Mouse (Mus musculus) C2C12 (cell line): ENCODE measurements around the gene Car12. TPM values are rescaled to one million over a fixed set of nuclear protein-coding genes. Genes with fewer than 3 reads are reported as not detected.

ENCODE experiments used
- H3K27me3 ChIP-seq: one replicate; pipeline ENCODE4 v1.6.1; 2011; ENCODE audit not compliant: control insufficient read depth, insufficient read depth, insufficient read length
- H3K36me3 ChIP-seq: one replicate; pipeline ENCODE4 v1.6.1; 2011; ENCODE audit not compliant: control insufficient read depth, insufficient read depth
- H3K4me3 ChIP-seq: one replicate; pipeline ENCODE4 v1.5.1; 2011; ENCODE audit warnings: mild to moderate bottlenecking, control low read depth; ENCODE audit not compliant: poor library complexity, insufficient read depth, severe bottlenecking
- H3K79me2 ChIP-seq: one replicate; pipeline ENCODE4 v1.6.1; 2011; ENCODE audit not compliant: control insufficient read depth, insufficient read depth
- H3K79me3 ChIP-seq: one replicate; pipeline ENCODE4 v1.6.1; 2011; ENCODE audit warnings: low read depth, control low read depth
- H3ac ChIP-seq: one replicate; pipeline ENCODE3; 2011; ENCODE audit warnings: low read depth; ENCODE audit not compliant: control insufficient read depth, insufficient read length
- CEBPB ChIP-seq: IDR thresholded peaks from one replicate; pipeline ENCODE4 v1.6.1; 2011; ENCODE audit warnings: low read depth, mild to moderate bottlenecking, control low read depth, moderate library complexity
- CTCF ChIP-seq: IDR thresholded peaks from one replicate; pipeline ENCODE4 v1.5.1; 2011; ENCODE audit not compliant: control insufficient read depth, insufficient read depth, insufficient read length
- FOSL1 ChIP-seq: IDR thresholded peaks from one replicate; pipeline ENCODE4 v1.8.0; 2011; ENCODE audit warnings: mild to moderate bottlenecking, low read length; ENCODE audit not compliant: poor library complexity, insufficient read depth, severe bottlenecking
- MAX ChIP-seq: IDR thresholded peaks from one replicate; pipeline ENCODE4 v1.6.1; 2011; ENCODE audit warnings: mild to moderate bottlenecking, control low read depth
- MYOD1 ChIP-seq: IDR thresholded peaks from one replicate; pipeline ENCODE4 v1.6.1; 2011; ENCODE audit warnings: low read depth; ENCODE audit not compliant: control insufficient read depth, insufficient read length
- MYOG ChIP-seq: IDR thresholded peaks from one replicate; pipeline ENCODE4 v1.6.1; 2011; ENCODE audit not compliant: control insufficient read depth, insufficient read length; ENCODE audit errors: extremely low read depth
- USF1 ChIP-seq: IDR thresholded peaks from one replicate; pipeline ENCODE4 v1.6.1; 2011; ENCODE audit warnings: low read depth, mild to moderate bottlenecking, control low read depth, moderate library complexity
- polyA plus RNA-seq: library from polyadenylated mRNA; unstranded; fragments of >200 nt; fragmentation: generic; extraction: Trizol; gene quantifications from one replicate; pipeline ENCODE4 v1.2.1, GENCODE M21; 2012; ENCODE audit warnings: missing spikeins

Car12 gene
- polyA plus RNA-seq, 1 experiment: 0.06 TPM

DNA sequence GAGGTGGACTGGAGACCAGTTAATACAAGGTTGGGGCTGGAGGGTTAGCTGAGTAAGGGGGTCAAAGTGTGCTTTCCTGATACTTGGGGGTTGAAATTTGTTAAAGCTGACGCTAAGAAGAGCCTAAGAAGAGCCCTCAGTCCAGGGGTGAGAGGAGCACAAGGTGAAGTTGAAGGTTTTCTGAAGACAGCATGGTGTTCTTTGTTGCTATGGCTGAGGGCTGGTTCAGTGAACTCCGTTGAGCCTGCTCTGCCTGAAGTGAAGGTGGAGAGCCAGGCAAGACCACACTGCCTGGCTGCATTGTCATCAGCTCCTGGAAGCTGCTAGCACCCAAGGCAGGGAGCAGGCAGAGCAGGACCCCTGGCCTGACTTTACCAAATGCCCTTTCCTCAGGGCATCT, 1.9 kb downstream of the Car12 start:
- Histone ChIP-seq H3ac (no peak overlapping the region), H3K79me2 (no peaks in the 10 kb centered on the region), H3K36me3 (no peaks in the 10 kb centered on the region), H3K4me3 (no peak overlapping the region), H3K79me3 (no peaks in the 10 kb centered on the region), H3K27me3 (no peaks in the 10 kb centered on the region)
- TF ChIP-seq MYOD1 (no peak), MYOG (no peak), CEBPB (no peak), FOSL1 (no peak), USF1 (no peak), MAX (no peak), CTCF (no peak)

DNA sequence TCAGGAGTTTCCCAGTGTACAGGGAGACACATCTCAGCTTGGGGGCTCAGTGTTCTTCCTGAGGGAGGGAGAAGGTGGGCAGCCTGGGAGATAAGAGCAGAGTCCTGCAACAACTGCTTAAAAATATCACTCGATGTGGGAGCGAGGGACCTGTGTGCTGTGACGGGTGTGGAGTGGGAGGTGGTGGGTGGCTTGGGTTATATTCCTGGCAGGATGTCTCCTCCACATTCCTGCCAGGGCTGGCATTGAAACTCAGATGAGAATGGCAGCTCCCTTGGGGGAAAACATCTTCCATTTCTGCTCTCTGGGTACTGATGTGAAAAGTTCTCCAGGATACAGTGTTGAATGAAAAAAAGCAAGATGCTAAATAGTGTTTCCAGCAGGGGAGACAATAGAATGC, 3.0 kb downstream of the Car12 start:
- H3K27me3 ChIP-seq: no peaks in the 10 kb centered on the region
- no peak overlapping the region for H3ac ChIP-seq
- H3K36me3 ChIP-seq: no peaks in the 10 kb centered on the region
- no peak overlapping the region for H3K4me3 ChIP-seq
- H3K79me3 ChIP-seq: no peaks in the 10 kb centered on the region
- TF ChIP-seq MAX (no peak), FOSL1 (no peak), MYOD1 (no peak), CTCF (no peak), MYOG (no peak), CEBPB (no peak), USF1 (no peak)
- H3K79me2 ChIP-seq: no peaks in the 10 kb centered on the region

DNA sequence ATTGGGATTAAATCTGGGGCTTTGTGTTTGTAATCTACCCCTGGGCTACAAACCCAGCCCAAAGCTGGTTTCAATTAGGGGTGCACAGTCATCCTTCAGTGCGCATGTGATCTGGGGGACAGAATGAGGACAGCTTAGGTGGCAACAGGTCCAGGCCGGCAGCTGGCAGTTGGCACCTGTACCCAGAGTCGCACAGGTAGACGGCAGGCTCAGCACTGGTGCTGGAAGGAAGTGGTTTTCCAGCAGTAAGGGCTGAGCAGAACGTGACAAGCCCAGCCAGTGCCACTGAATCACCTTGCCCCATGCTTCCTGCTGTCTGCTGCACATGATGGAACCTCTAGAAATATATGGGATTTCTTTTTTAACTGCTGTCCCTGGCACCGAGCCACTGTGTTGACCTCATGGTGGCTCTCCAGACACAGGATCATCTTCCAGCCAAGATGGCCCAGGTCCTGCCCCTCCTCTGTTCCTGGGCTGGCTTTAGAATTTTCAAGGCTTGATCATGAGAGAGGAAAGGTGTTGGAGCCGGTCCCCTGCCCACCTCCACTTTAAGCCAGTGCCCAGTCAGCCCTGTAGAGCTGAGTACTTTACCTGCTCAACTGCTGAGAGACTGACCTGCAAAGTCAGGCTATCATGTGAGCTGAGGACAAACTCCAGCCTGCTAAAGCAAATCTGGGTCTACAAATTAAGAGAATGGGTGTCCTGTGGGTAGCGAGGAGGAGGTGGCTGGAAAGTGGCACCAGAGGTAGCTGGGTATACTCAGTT, 7.4 kb downstream of the Car12 start:
- Histone ChIP-seq H3K36me3 (no peaks in the 10 kb centered on the region), H3K4me3 (no peak overlapping the region), H3K79me2 (no peaks in the 10 kb centered on the region), H3K79me3 (no peaks in the 10 kb centered on the region), H3K27me3 (no peaks in the 10 kb centered on the region), H3ac (no peak overlapping the region)
- TF ChIP-seq FOSL1: no peak
- TF ChIP-seq MAX: no peak
- no peak for TF ChIP-seq MYOD1

DNA sequence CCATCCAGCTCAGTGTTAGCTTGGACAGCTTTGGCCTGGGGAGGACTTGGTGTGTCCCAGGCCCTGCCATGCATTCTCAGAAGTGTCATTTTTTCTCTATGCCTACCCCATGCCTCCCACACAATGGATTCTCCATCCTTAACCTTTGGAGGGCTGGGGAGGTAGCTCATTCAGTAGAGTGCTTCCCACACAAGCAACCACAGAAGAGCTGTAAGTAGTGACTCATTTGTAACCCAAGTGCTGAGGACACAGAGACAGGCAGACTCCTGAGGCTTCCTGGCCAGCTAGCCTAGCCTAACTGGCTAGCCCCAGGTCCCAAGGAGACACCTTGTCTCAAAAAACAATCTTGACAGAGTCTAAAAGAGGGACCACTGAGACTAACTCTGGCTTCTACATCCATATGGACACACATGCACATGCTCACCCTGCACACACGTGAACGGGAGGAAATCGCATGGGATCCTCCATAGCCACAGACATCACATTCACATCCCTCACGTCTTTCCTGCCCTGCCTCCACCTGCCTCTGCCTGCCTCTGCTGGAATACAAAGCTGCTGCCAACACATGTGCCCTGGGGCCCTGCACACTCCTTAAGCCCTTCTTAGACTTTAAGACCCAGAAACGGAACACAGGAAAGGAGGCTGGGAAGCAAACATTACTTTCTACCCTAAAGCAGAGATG, 8.8 kb downstream of the Car12 start:
- no peaks in the 10 kb centered on the region for H3K27me3 ChIP-seq
- H3K79me2 ChIP-seq: no peaks in the 10 kb centered on the region
- TF ChIP-seq CEBPB (no peak), MYOG (no peak), USF1 (no peak), FOSL1 (no peak), CTCF (no peak), MAX (no peak), MYOD1 (no peak)
- no peak overlapping the region for H3K4me3 ChIP-seq
- no peaks in the 10 kb centered on the region for H3K36me3 ChIP-seq
- no peaks in the 10 kb centered on the region for H3K79me3 ChIP-seq
- H3ac ChIP-seq: no peak overlapping the region

DNA sequence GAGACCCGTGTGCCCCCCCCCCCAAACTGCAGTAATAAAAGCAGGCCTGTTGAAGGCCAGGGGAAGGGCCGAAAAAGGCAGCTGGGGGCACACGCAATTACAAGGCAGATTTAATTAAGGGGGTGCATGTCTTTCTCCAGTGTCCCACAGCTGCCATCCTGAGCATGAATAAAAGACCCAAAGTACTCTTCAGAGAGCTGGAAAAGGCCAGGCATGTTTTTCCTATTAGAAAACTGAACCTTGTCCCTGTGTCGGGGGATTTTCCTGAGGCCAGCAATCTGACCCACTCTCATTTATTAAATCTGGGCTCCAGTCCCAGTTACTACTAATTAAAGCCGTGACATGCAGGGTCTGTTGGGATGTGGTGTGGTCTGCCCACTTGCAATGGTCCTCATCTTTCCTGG, 9.4 kb downstream of the Car12 start:
- H3K79me3 ChIP-seq: no peaks in the 10 kb centered on the region
- no peak overlapping the region for H3ac ChIP-seq
- no peaks in the 10 kb centered on the region for H3K79me2 ChIP-seq
- TF ChIP-seq MYOG (no peak), USF1 (no peak)
- H3K27me3 ChIP-seq: no peaks in the 10 kb centered on the region
- H3K4me3 ChIP-seq: no peak overlapping the region
- no peaks in the 10 kb centered on the region for H3K36me3 ChIP-seq

DNA sequence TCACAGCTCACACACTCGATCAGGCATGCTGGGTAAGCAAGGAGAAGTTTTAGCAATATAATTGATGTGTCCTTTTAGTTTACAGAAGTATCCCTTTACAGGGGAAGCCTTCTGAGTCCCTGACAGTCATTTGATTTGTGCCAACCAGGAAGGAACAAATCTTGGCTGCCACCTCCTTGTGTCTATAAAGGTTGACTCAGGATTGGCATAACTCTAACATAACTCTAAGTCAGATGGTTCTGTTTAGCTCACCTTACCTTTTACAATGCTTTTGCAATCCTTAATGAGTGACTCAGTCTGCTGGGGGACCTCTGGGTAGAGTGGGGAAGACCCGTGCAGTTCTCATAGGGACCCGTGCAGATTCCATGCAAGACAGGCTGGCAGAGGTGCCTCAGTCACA, 12.1 kb downstream of the Car12 start:
- H3K79me2 ChIP-seq: no peaks in the 10 kb centered on the region
- H3ac ChIP-seq: no peak overlapping the region
- TF ChIP-seq CEBPB (no peak), USF1 (no peak), CTCF (no peak), FOSL1 (no peak), MYOD1 (no peak), MYOG (no peak), MAX (no peak)
- no peak overlapping the region for H3K4me3 ChIP-seq
- H3K79me3 ChIP-seq: no peaks in the 10 kb centered on the region
- H3K36me3 ChIP-seq: no peaks in the 10 kb centered on the region
- H3K27me3 ChIP-seq: no peaks in the 10 kb centered on the region
